Mouse (Mus musculus) adrenal gland, adult 2 months (tissue): Measurements from ENCODE around the gene Tmem259. TPM values are rescaled to one million over a fixed set of nuclear protein-coding genes. Genes with fewer than 3 reads are reported as not detected.
"Not testable (repeated sequence)": the region's sequence is repeated elsewhere in the genome, so short reads cannot be mapped to it uniquely, and the experiment has no call there.

Source experiments
- DNase-seq: peaks from one replicate; pipeline ENCODE4 v3.0.0; 2021
- polyA plus RNA-seq: library from polyadenylated mRNA; depleted of rRNA; stranded (reverse); fragments of >200 nt; gene quantifications from 2 replicates; pipeline ENCODE4 v1.2.3, GENCODE M21; 2012
- total RNA-seq, 2 experiments: library from RNA; stranded (reverse); gene quantifications; 2 replicates each; pipeline ENCODE4 v1.2.3; 2021

Gene Tmem259
- total and polyA plus RNA-seq, 3 experiments = 142 to 619 (median 143) TPM

- peak; percentile 63 for DNase-seq
These were observed 18.8 kb downstream of the Tmem259 start for GRCm38 (mm10) chr10:79965325-79965724.

DNA sequence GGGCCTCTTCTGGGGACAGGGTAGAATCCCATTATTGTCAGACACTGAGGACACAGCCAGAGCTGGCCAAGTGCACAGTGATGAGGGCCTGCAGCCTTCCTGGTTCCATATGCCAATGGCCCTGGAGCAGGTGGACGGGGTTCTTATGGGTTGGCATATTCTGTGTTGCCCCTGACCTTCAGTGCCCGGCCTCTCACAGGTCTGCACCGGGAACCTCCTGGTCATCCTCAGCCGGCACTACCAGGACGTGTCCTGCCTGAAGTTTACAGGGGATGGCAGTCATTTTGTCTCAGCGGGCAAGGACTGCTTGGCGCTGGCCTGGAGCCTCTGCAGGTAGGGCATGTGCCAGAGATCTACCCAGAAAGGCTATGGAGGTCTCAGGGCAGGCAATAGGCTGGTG, 19.4 kb downstream of the Tmem259 start:
- DNase-seq = no peak

DNA sequence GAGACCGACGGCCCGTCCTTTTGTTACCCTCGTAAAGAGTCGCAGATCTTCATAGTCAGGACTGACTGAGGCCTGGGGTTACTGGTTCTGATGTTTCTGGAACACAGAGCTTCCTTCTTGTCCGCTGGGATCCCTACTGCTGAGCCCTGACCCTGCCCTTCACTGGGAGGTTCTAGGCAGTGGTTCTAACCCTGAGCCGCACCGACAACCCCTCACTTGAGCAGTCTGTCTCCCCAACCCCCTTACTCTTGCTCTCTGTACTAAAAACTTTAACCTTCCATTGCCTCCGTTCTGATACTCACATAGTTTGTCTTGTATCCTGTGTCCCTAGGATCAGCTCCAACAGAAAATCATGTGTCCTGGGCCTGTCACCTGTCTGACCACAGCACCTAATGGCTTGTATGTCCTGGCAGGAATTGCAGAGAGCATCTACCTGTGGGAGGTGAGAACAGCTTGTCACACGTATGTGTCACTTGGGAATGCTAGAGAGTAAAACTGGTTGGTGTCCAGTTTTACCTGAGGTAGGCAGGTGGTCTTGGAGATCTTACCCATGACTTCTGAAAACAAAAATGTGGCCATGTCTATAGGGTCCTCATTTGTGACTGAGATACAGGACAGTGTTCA, 23.3 kb downstream of the Tmem259 start:
- DNase-seq = no peak

- DNase-seq = peak; percentile 100
These were observed 24.1 kb downstream of the Tmem259 start, which contains the start of gene Wdr18 for GRCm38 (mm10) chr10:79959847-79960601. TSS of gene Wdr18 (plus strand) at chr10:79960152.

DNA sequence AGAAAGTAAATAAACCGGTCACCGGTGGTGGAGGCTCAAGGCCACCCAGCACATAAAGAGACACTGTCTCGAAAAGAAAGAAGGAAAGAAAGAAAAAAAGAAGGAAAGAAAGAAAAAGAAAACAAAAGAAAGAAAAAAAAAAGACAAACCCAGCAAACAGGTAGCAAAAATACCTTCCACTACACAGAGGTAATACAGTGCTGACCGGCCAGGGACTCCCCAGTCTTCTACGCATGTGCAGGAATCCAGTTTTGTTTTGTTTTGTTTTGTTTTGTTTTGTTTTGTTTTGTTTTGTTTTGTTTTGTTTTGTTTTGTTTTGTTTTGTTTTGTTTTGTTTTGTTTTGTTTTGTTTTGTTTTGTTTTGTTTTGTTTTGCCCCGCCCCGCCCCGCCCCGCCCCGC, 24.7 kb downstream of the Tmem259 start:
- not testable (repeated sequence) for DNase-seq

DNA sequence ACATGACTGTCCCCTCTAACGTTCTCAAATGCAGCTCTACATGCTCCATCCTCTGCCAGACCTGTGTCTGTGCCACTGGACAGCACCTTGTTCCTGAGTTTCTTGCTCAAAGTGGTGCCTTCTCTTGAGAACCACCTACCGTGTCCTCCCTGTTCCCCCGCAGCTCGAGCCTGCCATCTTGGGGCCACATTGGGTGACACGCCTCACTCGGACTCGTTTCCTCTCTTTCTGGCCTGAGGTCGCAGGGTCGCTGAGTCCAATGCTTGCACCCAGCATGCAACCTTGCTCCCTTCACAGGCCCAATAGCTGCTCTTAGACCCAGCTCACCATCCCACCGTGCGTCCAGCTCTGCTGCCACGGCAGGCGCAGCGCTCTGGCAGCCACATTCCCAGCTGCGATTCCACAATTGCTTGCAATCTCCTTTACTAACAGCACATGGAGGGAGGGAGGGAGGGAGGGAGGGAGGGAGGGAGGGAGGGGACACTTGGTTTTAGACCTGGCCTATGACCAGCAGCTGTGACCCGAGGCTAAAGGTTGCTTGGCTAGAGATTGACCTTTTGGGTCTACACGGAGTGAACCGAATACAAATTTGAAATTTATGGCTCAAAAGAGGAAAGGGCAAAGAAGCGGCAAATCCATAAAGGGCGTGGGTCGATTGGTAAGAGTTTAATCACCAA, 25.9 kb downstream of the Tmem259 start:
- peak; percentile 88 for DNase-seq

DNA sequence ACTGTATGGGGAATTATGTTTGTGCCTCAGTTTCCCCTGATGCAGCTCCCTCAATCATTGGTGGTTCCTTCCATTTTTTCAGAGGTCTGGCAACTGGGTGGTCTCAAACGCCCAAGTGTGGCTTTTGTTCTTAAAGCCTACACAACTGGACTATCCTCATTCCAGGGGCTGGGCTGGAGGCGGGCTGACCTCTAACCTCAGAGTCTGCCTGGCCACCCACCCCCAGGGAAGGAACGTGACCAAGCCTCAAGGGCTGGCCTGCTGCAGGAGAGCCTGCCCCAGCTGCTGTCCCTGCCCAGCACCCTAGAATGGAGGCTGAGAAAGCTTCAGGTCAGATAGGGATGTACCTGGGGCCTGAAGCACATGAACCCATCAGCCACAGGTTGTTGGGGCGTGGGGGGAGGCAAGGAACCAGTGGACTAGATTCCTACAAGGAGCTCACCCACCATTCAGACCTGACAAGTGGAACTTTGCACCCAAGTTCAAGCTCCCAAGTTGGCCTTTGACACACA, 27.4 kb downstream of the Tmem259 start:
- no peak for DNase-seq

DNA sequence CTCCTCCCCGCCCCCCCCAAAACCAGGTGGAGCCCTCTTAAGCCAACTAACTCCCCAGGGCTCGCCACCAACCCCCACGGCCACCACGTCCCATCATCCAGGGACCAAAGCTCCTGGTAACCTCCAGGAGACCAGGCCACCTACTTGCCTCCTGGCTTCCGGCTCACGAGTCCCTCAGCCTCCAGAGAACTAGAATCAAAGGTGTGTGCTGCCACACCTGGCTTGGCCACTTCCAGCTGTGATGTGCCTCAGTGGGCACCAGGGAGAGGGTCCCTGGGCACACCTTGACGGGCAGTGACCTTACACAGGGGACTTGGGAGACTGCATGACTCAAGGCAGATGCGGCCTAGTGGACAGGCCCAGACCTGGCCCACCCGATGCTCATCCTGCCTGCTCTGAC, 28.4 kb downstream of the Tmem259 start:
- DNase-seq = no peak

- DNase-seq = no peak
These were observed 30.2 kb downstream of the Tmem259 start for GRCm38 (mm10) chr10:79953946-79954345.

DNA sequence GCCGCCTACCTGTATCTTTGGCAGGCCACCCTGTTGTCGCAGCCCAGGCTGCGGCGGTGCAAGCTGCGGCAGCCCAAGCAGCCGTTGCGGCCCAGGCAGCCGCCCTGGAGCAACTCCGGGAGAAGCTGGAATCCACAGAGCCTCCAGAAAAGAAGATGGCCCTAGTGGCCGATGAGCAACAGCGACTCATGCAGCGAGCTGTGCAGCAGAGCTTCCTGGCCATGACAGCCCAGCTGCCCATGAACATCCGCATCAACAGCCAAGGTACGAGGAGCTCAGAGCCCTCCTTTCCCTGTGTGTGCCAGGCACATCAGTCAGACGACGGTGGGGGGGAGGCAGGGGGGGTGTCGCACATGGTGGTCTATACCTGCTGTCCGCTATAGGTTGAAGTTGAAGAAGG, 33.5 kb downstream of the Tmem259 start:
- DNase-seq = no peak

- DNase-seq = no peak
These were observed 34.3 kb downstream of the Tmem259 start for GRCm38 (mm10) chr10:79949873-79950272.

GRCm38 (mm10) chr10:79947502-79947901, 36.6 kb downstream of the Tmem259 start:
- no peak for DNase-seq

DNA sequence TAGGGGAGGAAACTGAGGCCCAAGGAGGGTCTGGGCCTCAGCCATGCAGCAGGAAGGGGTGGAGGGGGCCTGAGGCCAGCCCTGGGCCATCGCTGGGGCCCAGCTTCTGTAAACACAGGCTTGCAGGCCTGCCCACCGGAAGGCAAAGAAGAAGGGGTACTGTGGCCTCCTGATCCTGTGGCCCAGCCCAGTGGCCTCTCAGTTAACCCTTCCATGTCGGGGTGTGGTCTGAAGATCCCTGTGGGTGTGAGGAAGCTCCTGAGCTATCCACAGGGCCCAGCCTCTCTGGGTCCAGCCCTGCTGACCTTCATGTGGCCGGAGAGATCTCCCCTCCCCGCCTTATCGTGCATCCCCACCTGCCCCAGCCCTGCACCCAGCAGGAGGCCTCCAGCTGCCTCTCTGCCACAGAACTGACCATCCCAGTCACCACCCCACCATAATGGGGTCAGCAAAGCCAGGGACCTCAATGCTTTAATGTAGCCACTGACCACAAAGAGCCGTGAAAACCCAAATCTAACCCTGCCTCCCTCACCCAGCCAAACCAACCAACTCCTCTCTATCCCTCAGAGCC, 37.3 kb downstream of the Tmem259 start:
- DNase-seq = no peak

GRCm38 (mm10) chr10:79945507-79946234, 38.5 kb downstream of the Tmem259 start:
- no peak for DNase-seq

DNA sequence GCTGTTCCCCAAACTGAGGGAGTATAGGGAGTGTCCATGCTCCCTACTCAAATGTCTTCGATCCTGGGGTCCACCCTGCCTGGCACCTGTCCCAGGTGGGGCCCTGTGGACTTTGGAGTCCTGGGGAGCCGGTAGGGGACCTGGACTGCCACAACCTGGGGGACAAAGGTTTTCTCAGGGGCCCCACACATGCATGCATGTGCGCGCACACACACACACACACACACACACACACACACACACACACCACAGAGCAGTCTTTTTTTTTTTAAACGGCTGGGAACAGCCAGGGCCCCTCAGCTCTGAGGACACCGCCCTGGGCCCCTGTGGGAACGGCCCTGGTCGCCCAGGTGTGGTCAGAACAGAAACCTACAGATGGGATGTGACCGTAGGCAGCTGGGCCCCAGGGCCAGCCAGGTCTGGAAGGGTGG, 40.6 kb downstream of the Tmem259 start:
- no peak for DNase-seq

- no peak for DNase-seq
These were observed 41.1 kb downstream of the Tmem259 start for GRCm38 (mm10) chr10:79942988-79943387.

GRCm38 (mm10) chr10:79940749-79941148, 43.4 kb downstream of the Tmem259 start:
- DNase-seq = no peak

GRCm38 (mm10) chr10:79937775-79938526, 46.2 kb downstream of the Tmem259 start:
- DNase-seq = no peak

DNA sequence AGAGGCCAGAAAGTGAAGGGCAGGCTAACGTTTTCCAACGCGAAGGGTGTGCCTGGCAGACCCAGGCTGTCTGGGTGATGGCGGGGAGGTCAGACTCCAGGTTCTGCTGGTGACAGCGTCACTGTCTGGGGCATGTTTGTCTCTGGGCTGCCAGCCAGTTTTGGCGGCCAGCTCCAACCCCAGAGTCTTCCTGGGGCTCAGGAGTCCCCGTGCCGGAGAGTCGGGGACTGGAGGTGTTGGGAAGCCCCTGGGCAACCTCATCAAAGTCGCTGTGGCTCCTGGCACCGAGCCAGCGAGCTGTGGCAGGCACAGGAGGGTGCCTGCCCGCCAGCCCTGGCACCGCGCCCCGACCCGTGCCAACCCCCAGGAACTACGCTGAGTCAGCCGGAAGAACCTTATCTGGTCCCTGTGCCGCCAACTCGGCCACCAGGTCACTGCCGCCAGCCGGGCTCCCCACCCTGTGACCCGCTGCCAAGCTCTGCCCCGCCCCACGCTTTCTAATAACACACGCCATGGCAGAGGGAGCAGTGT, 47.2 kb downstream of the Tmem259 start:
- DNase-seq = peak; percentile 95

- peak; percentile 49 for DNase-seq
These were observed 47.7 kb downstream of the Tmem259 start for GRCm38 (mm10) chr10:79936284-79936910.
